8 mouse cellular contexts compared by ENCODE assay signal in genomic region chr9:108082549-108082948, GRCm38 (mm10). TPM values are rescaled to one million over a fixed set of nuclear protein-coding genes. Genes with fewer than 3 reads are reported as not detected.
A peak's percentile ranks its signal among the peaks of the same experiment; 100 is the strongest.
DNase-seq lines count a peak whose midpoint lies in the region; ATAC-seq lines count a peak whose summit lies in the region.

No protein-coding gene starts in this region.

- no peak for ATAC-seq in forebrain, embryonic 11.5 days (replicated peaks; ENCODE audit: low FRiP score)
- ATAC-seq in limb, embryonic 15.5 days (ENCODE audit: insufficient number of reproducible peaks, low FRiP score, low TSS enrichment, low read depth), result no peak

- H3K4me3 ChIP-seq in forebrain, embryonic 10.5 days, result peak overlapping the region; percentile 32
- H3K4me3 ChIP-seq in forebrain, embryonic 11.5 days (ENCODE audit: low read depth, low read length), result no peak overlapping the region
- H3K4me3 ChIP-seq in limb, embryonic 15.5 days, result peak overlapping the region; percentile 19; the same call in 1 of the 2 replicates

- no peak for DNase-seq in forebrain, embryonic 10.5 days (ENCODE audit: extremely low spot score, low spot score)
- DNase-seq in forebrain, embryonic 11.5 days (ENCODE audit: low spot score), result no peak
- peak; percentile 50 for DNase-seq in thymus, postnatal 4 days
- DNase-seq in thymus, postnatal 10 days (ENCODE audit: low spot score in 2 of 2), result no peak
- no peak for DNase-seq in left cerebral cortex, postnatal 14 days (ENCODE audit: low spot score in 2 of 2)
- DNase-seq in layer of hippocampus, postnatal 10 days (ENCODE audit: low spot score in 2 of 2), result no peak
- DNase-seq in gastrocnemius, postnatal 10 days, result no peak

- no peaks in the 10 kb centered on the region for H3K9me3 ChIP-seq in forebrain, embryonic 10.5 days
- H3K9me3 ChIP-seq in forebrain, embryonic 11.5 days (ENCODE audit: control insufficient read depth, low read length), result no peaks in the 10 kb centered on the region
- no peaks in the 10 kb centered on the region for H3K9me3 ChIP-seq in limb, embryonic 15.5 days

- H3K4me2 ChIP-seq in forebrain, embryonic 11.5 days (ENCODE audit: low read depth, low read length, severe bottlenecking), result no peak overlapping the region
- peak overlapping the region; percentile 24; the same call in 1 of the 2 replicates for H3K4me2 ChIP-seq in limb, embryonic 15.5 days

- no peak overlapping the region; the same call in 1 of the 2 replicates for H3K9ac ChIP-seq in forebrain, embryonic 11.5 days (ENCODE audit: low read length)
- H3K9ac ChIP-seq in limb, embryonic 15.5 days, result no peak overlapping the region

- H3K27ac ChIP-seq in forebrain, embryonic 10.5 days, result peak overlapping the region; percentile 25; the same call in 1 of the 2 replicates
- no peak overlapping the region for H3K27ac ChIP-seq in forebrain, embryonic 11.5 days (ENCODE audit: low read depth, low read length)
- no peak overlapping the region for H3K27ac ChIP-seq in limb, embryonic 15.5 days

- H3K27me3 ChIP-seq in forebrain, embryonic 10.5 days (ENCODE audit: poor library complexity, severe bottlenecking), result peaks cover 47% of the 10 kb centered on the region
- peaks cover 22% of the 10 kb centered on the region for H3K27me3 ChIP-seq in forebrain, embryonic 11.5 days (ENCODE audit: control insufficient read depth, insufficient read depth, low read length)
- H3K27me3 ChIP-seq in limb, embryonic 15.5 days, result peaks cover 41% of the 10 kb centered on the region

- H3K4me1 ChIP-seq in forebrain, embryonic 10.5 days, result peaks cover 47% of the 10 kb centered on the region
- H3K4me1 ChIP-seq in forebrain, embryonic 11.5 days (replicated peaks; ENCODE audit: control insufficient read depth, insufficient read depth, low read length), result peaks cover 7% of the 10 kb centered on the region; the same call in 1 of the 2 replicates
- H3K4me1 ChIP-seq in limb, embryonic 15.5 days, result peaks cover 23% of the 10 kb centered on the region

- intact Hi-C loops in left cerebral cortex, postnatal 14 days (cut with DNase I), result no loop called here

- peaks cover 38% of the 10 kb centered on the region for H3K36me3 ChIP-seq in forebrain, embryonic 10.5 days (replicated peaks)
- H3K36me3 ChIP-seq in forebrain, embryonic 11.5 days (ENCODE audit: control insufficient read depth, insufficient read depth, low read length), result peaks cover 3% of the 10 kb centered on the region; the same call in 1 of the 2 replicates
- H3K36me3 ChIP-seq in limb, embryonic 15.5 days, result peaks cover 36% of the 10 kb centered on the region

- 8% methylated on average over 19 of the region's 19 CpGs for WGBS in forebrain, embryonic 10.5 days
- 5% methylated on average over 19 of the region's 19 CpGs for WGBS in forebrain, embryonic 11.5 days
- 7% methylated on average over 19 of the region's 19 CpGs for WGBS in limb, embryonic 15.5 days

RNA-seq across cellular contexts. Expression of gene Rnf123, which starts 0.6 kb away (rescaled TPM):
- polyA plus RNA-seq in forebrain, embryonic 10.5 days (2016; fragmentation: Nextera tagmentation; extraction: Ambion mirVana), result 32.8 and 36.2 TPM in 2 replicates
- 34.7 and 37.0 TPM in 2 replicates for polyA plus RNA-seq in forebrain, embryonic 11.5 days (2014; fragmentation: Nextera tagmentation; extraction: Ambion mirVana)
- 25.5 and 30.4 TPM in 2 replicates for polyA plus RNA-seq in limb, embryonic 15.5 days (2015; fragmentation: Nextera tagmentation; extraction: Ambion mirVana)
- 100 to 1,000 TPM in 1 of 2 experiments, 10 to 100 TPM in 1; 93.9 to 103 TPM for total RNA-seq in left cerebral cortex, postnatal 14 days (2021)
- total RNA-seq in layer of hippocampus, postnatal 10 days (2021), result 10 to 100 TPM; 82.4 to 90.0 TPM
- total RNA-seq in gastrocnemius, postnatal 10 days (2021), result 100 to 1,000 TPM; 153 to 172 TPM

RNA-seq across cellular contexts. Expression of gene Mst1, which starts 2.3 kb away (rescaled TPM):
- polyA plus RNA-seq in forebrain, embryonic 10.5 days (2016; fragmentation: Nextera tagmentation; extraction: Ambion mirVana), result 0.73 and 0.81 TPM in 2 replicates
- 0.28 and 0.56 TPM in 2 replicates for polyA plus RNA-seq in forebrain, embryonic 11.5 days (2014; fragmentation: Nextera tagmentation; extraction: Ambion mirVana)
- 2.2 and 3.5 TPM in 2 replicates for polyA plus RNA-seq in limb, embryonic 15.5 days (2015; fragmentation: Nextera tagmentation; extraction: Ambion mirVana)
- not detected for total RNA-seq in left cerebral cortex, postnatal 14 days (2021)
- not detected for total RNA-seq in layer of hippocampus, postnatal 10 days (2021)
- under 1 TPM in 1 of 2 experiments, not detected in 1; 0.11 TPM for total RNA-seq in gastrocnemius, postnatal 10 days (2021)

RNA-seq across cellular contexts. Expression of gene Apeh, which starts 11.9 kb away (rescaled TPM):
- polyA plus RNA-seq in forebrain, embryonic 10.5 days (2016; fragmentation: Nextera tagmentation; extraction: Ambion mirVana), result 74.1 and 79.4 TPM in 2 replicates
- 53.3 and 61.5 TPM in 2 replicates for polyA plus RNA-seq in forebrain, embryonic 11.5 days (2014; fragmentation: Nextera tagmentation; extraction: Ambion mirVana)
- 41.8 and 45.4 TPM in 2 replicates for polyA plus RNA-seq in limb, embryonic 15.5 days (2015; fragmentation: Nextera tagmentation; extraction: Ambion mirVana)
- 10 to 100 TPM; 33.3 to 35.4 TPM for total RNA-seq in left cerebral cortex, postnatal 14 days (2021)
- total RNA-seq in layer of hippocampus, postnatal 10 days (2021), result 10 to 100 TPM; 41.0 to 46.7 TPM
- total RNA-seq in gastrocnemius, postnatal 10 days (2021), result 10 to 100 TPM; 33.9 to 36.6 TPM

RNA-seq across cellular contexts. Expression of gene Amigo3, which starts 29.6 kb away (rescaled TPM):
- 2.3 and 3.4 TPM in 2 replicates for polyA plus RNA-seq in forebrain, embryonic 10.5 days (2016; fragmentation: Nextera tagmentation; extraction: Ambion mirVana)
- polyA plus RNA-seq in forebrain, embryonic 11.5 days (2014; fragmentation: Nextera tagmentation; extraction: Ambion mirVana), result 2.4 and 2.7 TPM in 2 replicates
- 4.4 and 4.7 TPM in 2 replicates for polyA plus RNA-seq in limb, embryonic 15.5 days (2015; fragmentation: Nextera tagmentation; extraction: Ambion mirVana)
- total RNA-seq in left cerebral cortex, postnatal 14 days (2021), result 1 to 10 TPM; 1.5 to 2.0 TPM
- 1 to 10 TPM; 2.0 to 2.1 TPM for total RNA-seq in layer of hippocampus, postnatal 10 days (2021)
- total RNA-seq in gastrocnemius, postnatal 10 days (2021), result 1 to 10 TPM; 2.6 to 3.6 TPM

RNA-seq across cellular contexts. Expression of gene Gmppb, which starts 33.5 kb away (rescaled TPM):
- 25.5 and 27.9 TPM in 2 replicates for polyA plus RNA-seq in forebrain, embryonic 10.5 days (2016; fragmentation: Nextera tagmentation; extraction: Ambion mirVana)
- 19.9 and 20.7 TPM in 2 replicates for polyA plus RNA-seq in forebrain, embryonic 11.5 days (2014; fragmentation: Nextera tagmentation; extraction: Ambion mirVana)
- polyA plus RNA-seq in limb, embryonic 15.5 days (2015; fragmentation: Nextera tagmentation; extraction: Ambion mirVana), result 46.7 and 52.4 TPM in 2 replicates
- total RNA-seq in left cerebral cortex, postnatal 14 days (2021), result 10 to 100 TPM; 19.0 to 22.1 TPM
- total RNA-seq in layer of hippocampus, postnatal 10 days (2021), result 10 to 100 TPM; 16.0 to 18.3 TPM
- 10 to 100 TPM in 1 of 2 experiments, 1 to 10 TPM in 1; 8.6 to 10.6 TPM for total RNA-seq in gastrocnemius, postnatal 10 days (2021)
